Mouse (Mus musculus) kidney, postnatal 36 days (tissue): Measurements from ENCODE around the gene Pde4b.
A peak's percentile ranks its signal among the peaks of the same experiment; 100 is the strongest.

ENCODE experiments used
- DNase-seq, 2 experiments: peaks; one replicate each; pipeline ENCODE4 v3.0.0; 2021 to 2022; ENCODE audit warnings: mixed read lengths in 2 of 2

Pde4b gene

GRCm38 (mm10) chr4:102186888-102187287, 99.5 kb downstream of the Pde4b start:
- DNase-seq: no peak

GRCm38 (mm10) chr4:102197707-102198106, 110.4 kb downstream of the Pde4b start:
- no peak for DNase-seq

- DNase-seq: no peak
These were observed 122.4 kb downstream of the Pde4b start for GRCm38 (mm10) chr4:102209773-102210172.

GRCm38 (mm10) chr4:102226700-102227099, 139.4 kb downstream of the Pde4b start:
- DNase-seq: peak; percentile 26 to 42

- peak; percentile 17 to 76 for DNase-seq
These were observed 141.7 kb downstream of the Pde4b start for GRCm38 (mm10) chr4:102228953-102229586.

GRCm38 (mm10) chr4:102230898-102231297, 143.6 kb downstream of the Pde4b start:
- DNase-seq: no peak

GRCm38 (mm10) chr4:102233633-102234032, 146.3 kb downstream of the Pde4b start:
- DNase-seq: no peak

- DNase-seq: no peak
These were observed 147.8 kb downstream of the Pde4b start for GRCm38 (mm10) chr4:102235151-102235550.

GRCm38 (mm10) chr4:102239102-102239501, 151.8 kb downstream of the Pde4b start:
- DNase-seq: no peak

GRCm38 (mm10) chr4:102239657-102240390, 152.5 kb downstream of the Pde4b start:
- DNase-seq: no peak

GRCm38 (mm10) chr4:102240754-102241427, 153.5 kb downstream of the Pde4b start:
- no peak for DNase-seq

GRCm38 (mm10) chr4:102253994-102254393, 166.7 kb downstream of the Pde4b start:
- no peak for DNase-seq

- DNase-seq: peak in 1 of 2 experiments; percentile 7
These were observed 167.3 kb downstream of the Pde4b start for GRCm38 (mm10) chr4:102254466-102255294.

GRCm38 (mm10) chr4:102255295-102255670, 167.9 kb downstream of the Pde4b start:
- DNase-seq: no peak

GRCm38 (mm10) chr4:102256170-102256960, 169.0 kb downstream of the Pde4b start:
- DNase-seq: no peak

- no peak for DNase-seq
These were observed 172.9 kb downstream of the Pde4b start for GRCm38 (mm10) chr4:102260216-102260615.

- DNase-seq: no peak
These were observed 185.0 kb downstream of the Pde4b start for GRCm38 (mm10) chr4:102272313-102272712.

- DNase-seq: no peak
These were observed 185.4 kb downstream of the Pde4b start for GRCm38 (mm10) chr4:102272749-102273148.

GRCm38 (mm10) chr4:102275716-102276115, 188.4 kb downstream of the Pde4b start:
- no peak for DNase-seq

GRCm38 (mm10) chr4:102278958-102279357, 191.6 kb downstream of the Pde4b start:
- DNase-seq: no peak

GRCm38 (mm10) chr4:102287172-102287571, 199.8 kb downstream of the Pde4b start:
- DNase-seq: no peak
